ENCODE assay signal across 12 mouse cellular contexts in the genomic region with DNA sequence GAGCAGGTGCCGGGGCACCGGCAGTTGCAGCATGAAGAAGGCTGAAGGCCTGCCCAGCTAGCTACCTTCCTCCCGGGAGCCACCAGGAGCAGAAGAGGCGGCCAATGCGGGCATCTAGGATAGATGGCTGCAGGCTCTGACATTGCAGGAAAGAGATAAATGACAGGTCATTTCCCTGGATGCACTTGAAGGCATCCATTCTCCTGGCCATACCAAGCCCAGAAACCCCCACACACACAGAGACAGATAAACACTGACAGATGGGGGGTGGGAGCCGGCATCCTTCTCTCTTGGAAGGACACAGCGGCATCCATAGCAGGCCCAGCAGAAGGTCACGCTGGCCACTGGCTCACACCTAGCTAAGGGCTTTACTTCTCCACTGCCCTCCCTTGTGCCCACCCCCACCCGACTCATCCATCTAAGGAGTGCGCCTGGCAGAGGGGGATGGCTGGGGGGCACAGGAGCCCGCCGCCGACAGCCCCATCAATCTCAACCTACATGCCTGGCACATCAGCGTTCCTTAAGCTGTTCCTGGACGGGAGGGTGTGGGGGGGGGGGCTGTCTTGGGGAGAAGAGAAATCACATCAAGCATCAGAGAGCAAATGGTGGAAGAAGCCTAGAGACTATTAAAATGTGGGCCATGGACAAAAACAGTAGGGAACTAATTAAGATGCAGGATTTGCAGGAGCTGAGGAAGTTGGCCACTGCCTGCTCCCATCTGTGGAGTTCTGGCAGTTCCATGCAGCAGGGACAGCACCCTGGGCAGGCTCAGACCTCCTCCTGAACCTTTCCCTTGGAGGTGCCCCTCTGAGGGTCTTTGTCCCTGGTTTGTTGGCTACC.
DNase-seq lines count a peak whose midpoint lies in the region; ATAC-seq and TF ChIP-seq lines count a peak whose summit lies in the region.
"Had no signal": no experiment of that assay in that cellular context is flagged by ENCODE, and none has a peak within 500 bp of the region (broad histone marks: within the 10 kb centered on the region; RNA-seq: fewer than 3 reads in every experiment).

No protein-coding gene starts in this region.

- no peak overlapping the region for H3K4me3 ChIP-seq in heart, embryonic 11.5 days (ENCODE audit: low read depth, low read length)
- no peak overlapping the region for H3K4me3 ChIP-seq in midbrain, postnatal 0 days (ENCODE audit: low read depth, low read length)
- no peak overlapping the region for H3K4me3 ChIP-seq in midbrain, embryonic 10.5 days
- H3K4me3 ChIP-seq in forebrain, postnatal 0 days (ENCODE audit: low read depth, low read length): no peak overlapping the region
- no peak overlapping the region for H3K4me3 ChIP-seq in liver, postnatal 0 days (ENCODE audit: low read depth, low read length)
- H3K4me3 ChIP-seq: embryonic facial prominence, embryonic 13.5 days; myocyte; stomach, embryonic 15.5 days had no signal

- WGBS in heart, embryonic 11.5 days (ENCODE audit: insufficient replicate concordance): 55% methylated on average over 15 of the region's 15 CpGs
- WGBS in midbrain, postnatal 0 days: 61% methylated on average over 15 of the region's 15 CpGs
- 79% methylated on average over 14 of the region's 15 CpGs for WGBS in midbrain, embryonic 10.5 days
- 58% methylated on average over 15 of the region's 15 CpGs for WGBS in forebrain, postnatal 0 days
- 73% methylated on average over 15 of the region's 15 CpGs for WGBS in liver, postnatal 0 days (ENCODE audit: insufficient replicate concordance)

- H3K4me2 ChIP-seq in heart, embryonic 11.5 days: no peak overlapping the region
- no peak overlapping the region for H3K4me2 ChIP-seq in midbrain, postnatal 0 days (ENCODE audit: low read depth, low read length, poor library complexity, severe bottlenecking)
- H3K4me2 ChIP-seq in forebrain, postnatal 0 days (ENCODE audit: low read depth): no peak overlapping the region
- H3K4me2 ChIP-seq in liver, postnatal 0 days (ENCODE audit: low read depth, low read length): no peak overlapping the region
- H3K4me2 ChIP-seq: embryonic facial prominence, embryonic 13.5 days; stomach, embryonic 15.5 days had no signal

- no peaks in the 10 kb centered on the region for H3K27me3 ChIP-seq in heart, embryonic 11.5 days (ENCODE audit: control insufficient read depth, insufficient read depth, low read length)
- no peaks in the 10 kb centered on the region for H3K27me3 ChIP-seq in midbrain, postnatal 0 days (ENCODE audit: insufficient read depth, low read length)
- no peaks in the 10 kb centered on the region for H3K27me3 ChIP-seq in midbrain, embryonic 10.5 days (ENCODE audit: low read depth, poor library complexity, severe bottlenecking)
- no peaks in the 10 kb centered on the region for H3K27me3 ChIP-seq in forebrain, postnatal 0 days (ENCODE audit: insufficient read depth, low read length)
- H3K27me3 ChIP-seq in liver, postnatal 0 days (ENCODE audit: insufficient read depth, low read length): no peaks in the 10 kb centered on the region
- H3K27me3 ChIP-seq: stomach, embryonic 15.5 days had no signal

- TF ChIP-seq EP300 in liver, postnatal 0 days (IDR thresholded peaks at IDR 0.05; ENCODE audit: low read depth): no peak

- no peak overlapping the region for H3K9ac ChIP-seq in heart, embryonic 11.5 days (ENCODE audit: low read depth, low read length)
- no peak overlapping the region for H3K9ac ChIP-seq in midbrain, postnatal 0 days (replicated peaks; ENCODE audit: low read length, poor library complexity, severe bottlenecking)
- H3K9ac ChIP-seq in forebrain, postnatal 0 days: no peak overlapping the region
- no peak overlapping the region for H3K9ac ChIP-seq in liver, postnatal 0 days (replicated peaks)
- H3K9ac ChIP-seq: embryonic facial prominence, embryonic 13.5 days; liver, embryonic 14.5 days; stomach, embryonic 15.5 days had no signal

- peaks cover 15% of the 10 kb centered on the region for H3K4me1 ChIP-seq in heart, embryonic 11.5 days (ENCODE audit: control insufficient read depth, insufficient read depth, low read length)
- peaks cover 4% of the 10 kb centered on the region for H3K4me1 ChIP-seq in midbrain, postnatal 0 days (ENCODE audit: insufficient read depth, low read length)
- peaks cover 26% of the 10 kb centered on the region for H3K4me1 ChIP-seq in midbrain, embryonic 10.5 days
- peaks cover 6% of the 10 kb centered on the region for H3K4me1 ChIP-seq in forebrain, postnatal 0 days (ENCODE audit: insufficient read depth)
- no peaks in the 10 kb centered on the region for H3K4me1 ChIP-seq in liver, postnatal 0 days (ENCODE audit: insufficient read depth)
- H3K4me1 ChIP-seq: stomach, embryonic 15.5 days had no signal

- intact Hi-C loops in heart, postnatal 14 days (cut with DNase I): no loop called here
- intact Hi-C loops in left cerebral cortex, postnatal 4 days (cut with DNase I): no loop called here

- H3K36me3 ChIP-seq in heart, embryonic 11.5 days (ENCODE audit: control insufficient read depth, insufficient read depth, low read length): no peaks in the 10 kb centered on the region
- H3K36me3 ChIP-seq in midbrain, postnatal 0 days (ENCODE audit: insufficient read depth, low read length): no peaks in the 10 kb centered on the region
- no peaks in the 10 kb centered on the region for H3K36me3 ChIP-seq in midbrain, embryonic 10.5 days
- H3K36me3 ChIP-seq in forebrain, postnatal 0 days (ENCODE audit: insufficient read depth): no peaks in the 10 kb centered on the region
- H3K36me3 ChIP-seq in liver, postnatal 0 days (replicated peaks; ENCODE audit: insufficient read depth, low read length): no peaks in the 10 kb centered on the region
- H3K36me3 ChIP-seq: embryonic facial prominence, embryonic 13.5 days; stomach, embryonic 15.5 days had no signal

- no peak for TF ChIP-seq CTCF in midbrain, postnatal 0 days (IDR thresholded peaks at IDR 0.05)
- TF ChIP-seq CTCF in forebrain, postnatal 0 days (IDR thresholded peaks at IDR 0.05; ENCODE audit: low read depth): no peak
- TF ChIP-seq CTCF in liver, postnatal 0 days (IDR thresholded peaks at IDR 0.05; ENCODE audit: low read depth): no peak

- H3K9me3 ChIP-seq in heart, embryonic 11.5 days (replicated peaks; ENCODE audit: control insufficient read depth, low read length): no peaks in the 10 kb centered on the region
- H3K9me3 ChIP-seq in midbrain, postnatal 0 days (ENCODE audit: low read length): no peaks in the 10 kb centered on the region
- no peaks in the 10 kb centered on the region for H3K9me3 ChIP-seq in midbrain, embryonic 10.5 days (replicated peaks)
- H3K9me3 ChIP-seq in forebrain, postnatal 0 days (ENCODE audit: low read length): no peaks in the 10 kb centered on the region
- H3K9me3 ChIP-seq in liver, postnatal 0 days (ENCODE audit: low read length): no peaks in the 10 kb centered on the region
- H3K9me3 ChIP-seq: embryonic facial prominence, embryonic 13.5 days; stomach, embryonic 15.5 days had no signal

- 0 out of 2 replicates have a peak, but pooled peaks have one; percentile 14 for ATAC-seq in heart, embryonic 11.5 days (replicated peaks; ENCODE audit: insufficient number of reproducible peaks, low FRiP score, low TSS enrichment)
- ATAC-seq in midbrain, postnatal 0 days (ENCODE audit: low FRiP score): peak; percentile 56
- ATAC-seq in forebrain, postnatal 0 days: peak; percentile 74
- no peak for ATAC-seq in megakaryocyte-erythroid progenitor cell, adult 5-6 weeks (replicated peaks; ENCODE audit: low FRiP score, low TSS enrichment, poor library complexity, severe bottlenecking)
- no peak for ATAC-seq in liver, postnatal 0 days

- DNase-seq in heart, postnatal 14 days: no peak
- DNase-seq in midbrain, postnatal 0 days (ENCODE audit: low spot score): peak; percentile 78
- no peak for DNase-seq in midbrain, embryonic 10.5 days (ENCODE audit: low spot score)
- no peak for DNase-seq in forebrain, postnatal 0 days
- DNase-seq in left cerebral cortex, postnatal 4 days: peak; percentile 74
- no peak for DNase-seq in liver, postnatal 0 days

- no peak overlapping the region for H3K27ac ChIP-seq in heart, embryonic 11.5 days (ENCODE audit: low read depth, low read length)
- peak overlapping the region; percentile 38; the same call in 1 of the 2 replicates for H3K27ac ChIP-seq in midbrain, postnatal 0 days (ENCODE audit: low read depth, low read length)
- no peak overlapping the region for H3K27ac ChIP-seq in midbrain, embryonic 10.5 days (replicated peaks)
- peak overlapping the region; percentile 62 for H3K27ac ChIP-seq in forebrain, postnatal 0 days (ENCODE audit: low read depth, low read length)
- no peak overlapping the region for H3K27ac ChIP-seq in liver, postnatal 0 days (ENCODE audit: low read depth)
- H3K27ac ChIP-seq: embryonic facial prominence, embryonic 13.5 days; liver, embryonic 14.5 days; stomach, embryonic 15.5 days had no signal

Comparison
In these comparisons a context has a peak if more than half of its experiments do, and no peak if none do; other contexts are left out.
1. H3K27ac ChIP-seq: peak in midbrain, postnatal 0 days (single experiment) and forebrain, postnatal 0 days (single experiment); none in heart, embryonic 11.5 days (single experiment), midbrain, embryonic 10.5 days (single experiment) and liver, postnatal 0 days (single experiment).
2. DNase-seq: peak in midbrain, postnatal 0 days (single experiment) and left cerebral cortex, postnatal 4 days (single experiment); none in heart, postnatal 14 days (0 of 2), midbrain, embryonic 10.5 days (single experiment), forebrain, postnatal 0 days (single experiment) and liver, postnatal 0 days (single experiment).
3. ATAC-seq: peak in heart, embryonic 11.5 days (single experiment), midbrain, postnatal 0 days (single experiment) and forebrain, postnatal 0 days (single experiment); none in megakaryocyte-erythroid progenitor cell, adult 5-6 weeks (single experiment) and liver, postnatal 0 days (single experiment).